Mouse (Mus musculus) adrenal gland, postnatal 14 days (tissue): ENCODE results near the gene H2al1n. TPM values are rescaled to one million over a fixed set of nuclear protein-coding genes. Genes with fewer than 3 reads are reported as not detected.
"Not testable (repeated sequence)": the region's sequence is repeated elsewhere in the genome, so short reads cannot be mapped to it uniquely, and the experiment has no call there.

Experiments used
- DNase-seq: peaks from one replicate; pipeline ENCODE4 v3.0.0; 2021; ENCODE audit warnings: mixed read lengths
- long read RNA-seq, 2 experiments: library from polyadenylated mRNA; stranded (forward); transcript quantifications; one replicate each; pipeline ENCODE4 v2.0.0; 2021
- total RNA-seq: library from RNA; stranded (reverse); gene quantifications from 2 replicates; pipeline ENCODE4 v1.2.3, GENCODE M21; 2021

The H2al1n gene
- not detected in 2 replicates for total RNA-seq
- long read RNA-seq, experiment 1: 0 reads
- long read RNA-seq, experiment 2: 0 reads

DNA sequence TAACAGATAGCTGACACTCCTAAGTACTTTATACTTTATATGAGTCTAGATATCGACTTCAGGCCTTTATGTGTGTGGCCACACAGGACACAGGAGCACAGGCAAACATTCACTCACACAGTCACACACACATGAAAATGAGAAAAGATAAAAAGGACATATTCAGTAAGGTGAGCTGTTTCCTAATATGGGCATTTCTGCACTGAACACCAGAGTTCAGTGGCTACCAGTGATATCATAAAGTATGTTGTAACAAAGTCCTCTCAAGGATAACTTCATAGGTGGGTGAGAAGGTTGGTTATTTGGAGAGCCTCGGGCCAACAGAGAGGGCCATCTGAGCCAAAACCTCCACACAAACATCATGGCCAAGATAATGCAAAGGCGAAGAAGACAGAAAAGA, at the start of gene H2al1n:
Gene H2al1n (plus strand): TSS at position 301 of the 400 bp plus-strand sequence.
- not testable (repeated sequence) for DNase-seq

DNA sequence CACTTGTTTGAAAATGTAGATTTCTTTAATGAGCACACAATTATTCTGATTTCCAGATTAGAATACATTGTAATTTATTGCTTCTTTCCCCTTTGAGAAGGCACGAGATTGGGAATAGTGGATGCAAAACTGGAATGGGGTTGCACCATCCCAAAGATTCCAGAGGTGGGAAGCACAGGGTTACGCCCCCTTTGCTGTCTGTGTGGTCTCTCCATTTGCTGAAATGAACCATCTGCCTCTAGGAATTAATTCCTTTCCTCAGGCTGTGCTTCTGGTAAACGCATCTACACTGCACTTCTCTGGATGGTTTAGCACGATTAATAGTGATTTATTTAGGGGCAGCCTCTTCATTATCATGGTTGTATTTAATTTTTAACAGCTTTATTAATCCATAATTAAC, 11.7 kb upstream of the H2al1n start:
- no peak for DNase-seq

DNA sequence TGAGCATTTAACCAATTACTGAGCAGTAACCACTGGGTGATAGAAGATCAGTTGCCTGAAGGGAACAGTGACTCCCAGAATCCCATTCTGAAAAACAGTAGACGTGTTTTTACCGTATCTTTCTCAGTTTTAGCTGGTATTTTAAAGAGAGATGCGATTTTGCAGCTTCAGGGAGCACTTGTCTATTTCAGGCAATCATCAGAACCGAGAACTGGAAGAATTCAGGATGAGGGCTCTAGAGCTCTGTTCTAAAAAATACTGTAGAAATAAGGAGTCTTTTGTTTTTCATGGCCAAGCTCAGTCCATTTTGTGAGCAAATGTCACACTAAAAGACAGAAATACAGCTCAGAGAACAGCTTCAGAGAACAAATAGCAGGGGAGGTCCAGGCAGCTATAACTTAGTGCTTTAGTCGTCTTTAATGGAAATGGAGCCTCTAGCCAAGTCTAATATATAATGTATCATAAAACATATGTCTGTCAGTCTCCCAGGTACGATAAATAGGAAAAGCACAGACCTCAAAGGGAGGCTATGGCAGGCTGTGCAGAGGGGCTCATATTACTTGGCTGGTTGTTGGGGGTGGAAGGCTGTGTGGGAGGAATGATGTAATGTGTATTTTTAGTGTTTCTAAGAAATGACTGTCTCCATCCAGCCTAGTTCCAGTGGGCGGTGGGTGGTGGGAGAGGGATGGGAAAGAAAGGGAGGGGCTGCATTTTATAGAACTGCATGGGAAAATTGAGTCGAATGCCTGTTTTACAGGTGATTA, 4.7 kb upstream of the H2al1n start:
- no peak for DNase-seq

DNA sequence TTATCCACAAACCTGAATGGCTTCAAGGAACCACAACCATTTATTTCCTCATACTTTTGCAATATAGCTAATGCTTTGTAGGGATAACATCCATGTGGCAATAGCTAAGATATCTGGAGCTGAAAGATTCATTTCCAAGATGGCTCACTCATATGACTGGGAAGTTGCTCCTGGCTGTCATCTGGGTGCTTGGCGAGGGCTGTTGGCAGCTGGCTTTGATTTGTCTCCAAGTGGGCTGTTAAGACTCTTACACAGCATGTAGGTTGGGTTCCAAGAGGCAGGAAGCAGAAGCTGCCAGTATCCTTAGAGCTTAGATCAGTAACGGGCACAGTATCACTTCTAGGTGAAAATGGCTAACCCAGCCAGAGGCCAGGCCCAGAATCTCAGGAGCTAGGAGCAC, 18.3 kb downstream of the H2al1n start:
- peak; percentile 14 for DNase-seq

DNA sequence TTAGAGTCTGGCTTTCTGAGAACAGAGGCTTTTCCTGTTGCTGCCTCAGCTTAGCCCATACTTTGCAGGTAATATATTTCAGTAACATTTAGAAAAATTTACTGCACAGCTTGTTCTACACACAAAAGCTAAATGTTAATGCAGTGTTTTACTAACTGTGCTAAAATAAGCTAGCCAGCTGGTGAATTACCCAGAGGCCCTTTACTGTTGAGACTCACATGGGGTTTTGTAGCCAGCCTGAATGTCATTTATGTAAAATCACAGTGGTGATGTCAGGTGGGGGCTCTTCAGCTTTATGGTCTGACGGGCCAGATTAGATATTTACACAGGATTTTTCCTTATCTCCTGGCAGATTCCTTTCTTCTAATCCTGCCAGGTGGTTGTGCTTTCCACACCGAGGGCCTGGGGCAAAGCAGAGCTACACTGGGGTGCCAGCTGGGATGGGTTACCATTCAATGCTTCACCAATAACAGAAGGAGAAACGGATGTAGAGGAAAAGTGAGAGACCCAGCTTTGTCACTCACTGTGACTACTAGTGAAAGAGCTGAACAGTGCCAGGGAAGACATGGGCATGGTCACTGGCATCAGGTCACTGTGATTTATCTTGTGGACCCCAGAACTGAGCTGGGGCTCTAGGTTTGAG, 48.8 kb downstream of the H2al1n start:
- DNase-seq: no peak
